Mouse (Mus musculus): Measurements from ENCODE around the gene Luzp1.
A peak's percentile ranks its signal among the peaks of the same experiment; 100 is the strongest.

DNA sequence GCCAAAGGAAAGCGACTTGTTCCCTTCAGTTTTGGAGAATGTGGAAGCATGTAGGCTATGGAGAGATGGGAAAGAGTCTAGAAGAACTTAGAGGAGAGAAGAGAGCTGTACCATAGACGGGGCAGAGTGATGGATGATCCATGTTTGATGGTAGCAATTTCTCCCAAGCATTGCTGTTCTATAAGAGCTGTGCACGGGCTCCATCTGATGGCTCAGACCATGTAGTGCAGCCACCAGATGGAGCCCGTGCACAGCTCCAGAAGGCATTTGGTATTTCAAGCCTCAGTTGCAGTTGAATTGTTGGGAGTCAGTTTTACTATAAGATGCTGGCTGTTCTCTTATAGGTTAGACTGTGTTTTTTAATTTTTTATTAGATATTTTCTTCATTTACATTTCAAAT lies 56.9 kb downstream of the Luzp1 start:
- TF ChIP-seq CTCF (IDR thresholded peaks at IDR 0.05 in 2 of 3, conservative IDR thresholded peaks at IDR 0.05 in 1 of 3; ENCODE audit: control insufficient read depth in 1 of 3, insufficient read depth in 1 of 3, low read depth in 2 of 3, low read length in 3 of 3, poor library complexity in 1 of 3, severe bottlenecking in 1 of 3): peak; percentile 55 to 84 (median 70)
- no peak for TF ChIP-seq RCOR1 (IDR thresholded peaks at IDR 0.05; ENCODE audit: low read depth, low read length)
- TF ChIP-seq POLR2A (IDR thresholded peaks at IDR 0.05; ENCODE audit: control insufficient read depth in 1 of 2, insufficient read depth in 1 of 2, low read depth in 1 of 2, low read length in 2 of 2, poor library complexity in 1 of 2): no peak
- TF ChIP-seq HCFC1 (IDR thresholded peaks at IDR 0.05; ENCODE audit: low read depth, low read length): no peak
- TF ChIP-seq MEF2A (IDR thresholded peaks at IDR 0.05; ENCODE audit: extremely low read depth, insufficient replicate concordance, low read depth, low read length, poor library complexity, severe bottlenecking): no peak
- no peak for TF ChIP-seq GABPA (IDR thresholded peaks at IDR 0.05; ENCODE audit: low read depth, low read length)
- TF ChIP-seq MAX (IDR thresholded peaks at IDR 0.05; ENCODE audit: low read length): no peak
- no peak for TF ChIP-seq ZNF384 (IDR thresholded peaks at IDR 0.05; ENCODE audit: low read depth, low read length)
- TF ChIP-seq MAZ (IDR thresholded peaks at IDR 0.05; ENCODE audit: low read depth, low read length): no peak
- no peak for TF ChIP-seq ZKSCAN1 (IDR thresholded peaks at IDR 0.05; ENCODE audit: low read depth, low read length)
- no peak for TF ChIP-seq USF1 (IDR thresholded peaks at IDR 0.05; ENCODE audit: low read depth, low read length)

Data from MEL (cell line).